7 mouse cellular contexts compared by ENCODE assay signal in genomic region chr14:30654691-30655228, GRCm38 (mm10). TPM values are rescaled to one million over a fixed set of nuclear protein-coding genes. Genes with fewer than 3 reads are reported as not detected.
DNase-seq lines count a peak whose midpoint lies in the region; ATAC-seq and TF ChIP-seq lines count a peak whose summit lies in the region.

No protein-coding gene starts in this region.

- TF ChIP-seq POLR2A in small intestine, adult 2 months (IDR thresholded peaks at IDR 0.05; ENCODE audit: low read depth, low read length), result no peak

- 39% methylated on average over 4 of the region's 4 CpGs for WGBS in lung, embryonic 15.5 days
- whole genome bisulfite sequencing in embryonic facial prominence, embryonic 11.5 days, result 46% methylated on average over 4 of the region's 4 CpGs
- 46% methylated on average over 4 of the region's 4 CpGs for WGBS in limb, embryonic 11.5 days
- WGBS in small intestine, adult 2 months, result 19% methylated on average over 4 of the region's 4 CpGs

- peak overlapping the region; percentile 99 for H3K9ac ChIP-seq in lung, embryonic 15.5 days
- H3K9ac ChIP-seq in embryonic facial prominence, embryonic 11.5 days (replicated peaks; ENCODE audit: low read length), result peak overlapping the region; percentile 96
- H3K9ac ChIP-seq in limb, embryonic 11.5 days (ENCODE audit: low read length), result peak overlapping the region; percentile 99

- no peak for DNase-seq in lung, postnatal 10 days
- DNase-seq in embryonic facial prominence, embryonic 11.5 days (ENCODE audit: low spot score), result no peak
- peak; percentile 26 for DNase-seq in limb, embryonic 11.5 days (ENCODE audit: low spot score)
- no peak for DNase-seq in urinary bladder, postnatal 36 days (ENCODE audit: low spot score in 2 of 2)
- no peak for DNase-seq in frontal cortex, postnatal 14 days (ENCODE audit: low spot score in 2 of 2)

- peak overlapping the region; percentile 85 for H3K27ac ChIP-seq in lung, embryonic 15.5 days
- H3K27ac ChIP-seq in embryonic facial prominence, embryonic 11.5 days (replicated peaks; ENCODE audit: low read depth, low read length), result no peak overlapping the region
- H3K27ac ChIP-seq in limb, embryonic 11.5 days (replicated peaks; ENCODE audit: low read depth, low read length), result no peak overlapping the region; the same call in 1 of the 2 replicates
- H3K27ac ChIP-seq in small intestine, adult 2 months (ENCODE audit: insufficient read depth, low read depth, low read length), result peak overlapping the region; percentile 37; the same call in 1 of the 2 replicates

- H3K9me3 ChIP-seq in lung, embryonic 15.5 days, result no peaks in the 10 kb centered on the region
- no peaks in the 10 kb centered on the region for H3K9me3 ChIP-seq in embryonic facial prominence, embryonic 11.5 days (replicated peaks; ENCODE audit: control insufficient read depth, low read length)
- H3K9me3 ChIP-seq in limb, embryonic 11.5 days (ENCODE audit: control insufficient read depth, low read length), result no peaks in the 10 kb centered on the region

- H3K4me2 ChIP-seq in lung, embryonic 15.5 days, result peak overlapping the region; percentile 73
- H3K4me2 ChIP-seq in embryonic facial prominence, embryonic 11.5 days (ENCODE audit: low read depth, low read length), result peak overlapping the region; percentile 28
- peak overlapping the region; percentile 77 for H3K4me2 ChIP-seq in limb, embryonic 11.5 days (ENCODE audit: low read depth, severe bottlenecking)

- TF ChIP-seq CTCF in small intestine, adult 2 months (IDR thresholded peaks at IDR 0.05; ENCODE audit: extremely low read depth, insufficient read length, insufficient replicate concordance, low read depth, low read length), result no peak

- H3K36me3 ChIP-seq in lung, embryonic 15.5 days, result peaks cover 3% of the 10 kb centered on the region; the same call in 1 of the 2 replicates
- H3K36me3 ChIP-seq in embryonic facial prominence, embryonic 11.5 days (replicated peaks; ENCODE audit: control insufficient read depth, insufficient read depth, low read depth, low read length), result no peaks in the 10 kb centered on the region
- peaks cover 4% of the 10 kb centered on the region; the same call in 1 of the 2 replicates for H3K36me3 ChIP-seq in limb, embryonic 11.5 days (ENCODE audit: control insufficient read depth, insufficient read depth, low read length)
- peaks cover 6% of the 10 kb centered on the region for H3K36me3 ChIP-seq in small intestine, adult 2 months (ENCODE audit: control insufficient read depth, insufficient read depth, low read length)

- peak overlapping the region; percentile 84 for H3K4me3 ChIP-seq in lung, embryonic 15.5 days
- peak overlapping the region; percentile 67 for H3K4me3 ChIP-seq in embryonic facial prominence, embryonic 11.5 days (ENCODE audit: low read depth, low read length)
- peak overlapping the region; percentile 97 for H3K4me3 ChIP-seq in limb, embryonic 11.5 days (ENCODE audit: low read depth, low read length)
- peak overlapping the region; percentile 72 for H3K4me3 ChIP-seq in small intestine, adult 2 months (ENCODE audit: low read depth, low read length)

- no peaks in the 10 kb centered on the region for H3K27me3 ChIP-seq in lung, embryonic 15.5 days
- no peaks in the 10 kb centered on the region for H3K27me3 ChIP-seq in embryonic facial prominence, embryonic 11.5 days (ENCODE audit: control insufficient read depth, insufficient read depth, low read length)
- no peaks in the 10 kb centered on the region for H3K27me3 ChIP-seq in limb, embryonic 11.5 days (ENCODE audit: control insufficient read depth, insufficient read depth, low read length)
- no peaks in the 10 kb centered on the region for H3K27me3 ChIP-seq in small intestine, adult 2 months (ENCODE audit: control insufficient read depth, insufficient read depth, low read length)

- ATAC-seq in lung, embryonic 15.5 days (ENCODE audit: borderline replicate concordance, extremely low read depth, low FRiP score, low TSS enrichment), result no peak
- ATAC-seq in embryonic facial prominence, embryonic 11.5 days (replicated peaks; ENCODE audit: insufficient number of reproducible peaks, low FRiP score, low TSS enrichment, low read depth), result no peak
- ATAC-seq in limb, embryonic 11.5 days (ENCODE audit: insufficient number of reproducible peaks, low FRiP score, low TSS enrichment, low read depth), result no peak

- peaks cover 9% of the 10 kb centered on the region; the same call in 1 of the 2 replicates for H3K4me1 ChIP-seq in lung, embryonic 15.5 days
- H3K4me1 ChIP-seq in embryonic facial prominence, embryonic 11.5 days (ENCODE audit: control insufficient read depth, insufficient read depth, low read length), result no peaks in the 10 kb centered on the region
- peaks cover 8% of the 10 kb centered on the region for H3K4me1 ChIP-seq in limb, embryonic 11.5 days (ENCODE audit: control insufficient read depth, insufficient read depth, low read length)
- H3K4me1 ChIP-seq in small intestine, adult 2 months (ENCODE audit: control insufficient read depth, insufficient read depth, insufficient read length, low read length), result peaks cover 6% of the 10 kb centered on the region; the same call in 1 of the 2 replicates

RNA-seq across cellular contexts. Expression of gene Rft1, which starts 0.6 kb away (rescaled TPM):
- 17.4 and 17.8 TPM in 2 replicates for polyA plus RNA-seq in lung, embryonic 15.5 days (2015; fragmentation: Nextera tagmentation; extraction: Ambion mirVana)
- polyA plus RNA-seq in embryonic facial prominence, embryonic 11.5 days (2014; fragmentation: Nextera tagmentation; extraction: Ambion mirVana), result 12.9 and 17.6 TPM in 2 replicates
- polyA plus RNA-seq in limb, embryonic 11.5 days (2014; fragmentation: Nextera tagmentation; extraction: Ambion mirVana), result 17.5 and 19.0 TPM in 2 replicates
- polyA plus RNA-seq in small intestine, adult 2 months (2012; rRNA removed), result 3.9 and 5.6 TPM in 2 replicates

RNA-seq across cellular contexts. Expression of gene Prkcd, which starts 28.8 kb away (rescaled TPM):
- 57.9 and 61.7 TPM in 2 replicates for polyA plus RNA-seq in lung, embryonic 15.5 days (2015; fragmentation: Nextera tagmentation; extraction: Ambion mirVana)
- polyA plus RNA-seq in embryonic facial prominence, embryonic 11.5 days (2014; fragmentation: Nextera tagmentation; extraction: Ambion mirVana), result 30.0 and 31.7 TPM in 2 replicates
- 35.7 and 36.8 TPM in 2 replicates for polyA plus RNA-seq in limb, embryonic 11.5 days (2014; fragmentation: Nextera tagmentation; extraction: Ambion mirVana)
- polyA plus RNA-seq in small intestine, adult 2 months (2012; rRNA removed), result 149 and 287 TPM in 2 replicates

RNA-seq across cellular contexts. Expression of gene Sfmbt1, which starts 59.9 kb away (rescaled TPM):
- 11.7 and 12.7 TPM in 2 replicates for polyA plus RNA-seq in lung, embryonic 15.5 days (2015; fragmentation: Nextera tagmentation; extraction: Ambion mirVana)
- 18.5 and 20.5 TPM in 2 replicates for polyA plus RNA-seq in embryonic facial prominence, embryonic 11.5 days (2014; fragmentation: Nextera tagmentation; extraction: Ambion mirVana)
- 19.8 and 19.9 TPM in 2 replicates for polyA plus RNA-seq in limb, embryonic 11.5 days (2014; fragmentation: Nextera tagmentation; extraction: Ambion mirVana)
- 0.28 and 0.62 TPM in 2 replicates for polyA plus RNA-seq in small intestine, adult 2 months (2012; rRNA removed)

Comparison
In these comparisons a context has a peak if more than half of its experiments do, and no peak if none do; other contexts are left out.
1. H3K27ac ChIP-seq: peak in lung, embryonic 15.5 days (single experiment) and small intestine, adult 2 months (single experiment); none in embryonic facial prominence, embryonic 11.5 days (single experiment) and limb, embryonic 11.5 days (single experiment).
2. Peak in every context shown above with its lines, with median percentiles within 50 percentile points of each other: H3K4me2 ChIP-seq, H3K4me3 ChIP-seq and H3K9ac ChIP-seq.